Mouse (Mus musculus) CH12.LX (cell line): Measurements from ENCODE around the gene Abhd12. TPM values are rescaled to one million over a fixed set of nuclear protein-coding genes. Genes with fewer than 3 reads are reported as not detected.

Source experiments
- DNase-seq: peaks from one replicate; pipeline ENCODE4 v3.0.0-alpha.2; 2013; ENCODE audit errors: extremely low read depth
- H3K27ac ChIP-seq: 2 replicates; pipeline ENCODE4 v1.5.1; 2012; ENCODE audit warnings: low read depth, mild to moderate bottlenecking, control low read depth, moderate library complexity; ENCODE audit not compliant: insufficient read depth
- H3K27me3 ChIP-seq: replicated peaks from 2 replicates; pipeline ENCODE3; 2012; ENCODE audit warnings: inconsistent platforms
- H3K36me3 ChIP-seq, 2 experiments: replicated peaks in 1 of 2; 2 replicates each; pipeline versions ENCODE3 to v1.6.1; 2012; ENCODE audit warnings: inconsistent platforms in 1 of 2, low read length in 1 of 2, mild to moderate bottlenecking in 1 of 2, mixed read lengths in 1 of 2, moderate library complexity in 1 of 2; ENCODE audit not compliant: control insufficient read depth in 1 of 2, insufficient read depth in 1 of 2
- H3K4me1 ChIP-seq, 2 experiments: 2 replicates each; pipeline ENCODE4 v1.6.1; 2012; ENCODE audit warnings: inconsistent platforms in 1 of 2, moderate library complexity in 1 of 2; ENCODE audit not compliant: insufficient read depth in 2 of 2, control insufficient read depth in 1 of 2
- H3K4me2 ChIP-seq: 2 replicates; pipeline ENCODE4 v1.6.1; 2012; ENCODE audit warnings: low read depth, mild to moderate bottlenecking, control low read depth; ENCODE audit not compliant: poor library complexity, insufficient read depth, severe bottlenecking
- H3K4me3 ChIP-seq, 3 experiments: fragments of 150-350 bp in 1 of 3; sonication (generic) in 1 of 3; replicated peaks in 1 of 3; 2 replicates each; pipeline versions ENCODE3 to v1.5.1; 2011 to 2012; ENCODE audit warnings: low read depth in 2 of 3, low read length in 2 of 3, mild to moderate bottlenecking in 2 of 3, moderate library complexity in 2 of 3, control low read depth in 1 of 3, improper control_type of control experiment in 1 of 3, inconsistent platforms in 1 of 3, mixed read lengths in 1 of 3; ENCODE audit not compliant: poor library complexity in 1 of 3
- H3K79me2 ChIP-seq: replicated peaks from 2 replicates; pipeline ENCODE4 v1.6.1; 2012; ENCODE audit warnings: mild to moderate bottlenecking, moderate library complexity; ENCODE audit not compliant: control insufficient read depth, poor library complexity, insufficient read depth, severe bottlenecking; ENCODE audit errors: extremely low read depth
- H3K9ac ChIP-seq: 2 replicates; pipeline ENCODE4 v1.6.1; 2012; ENCODE audit warnings: low read depth, mild to moderate bottlenecking, control low read depth, moderate library complexity; ENCODE audit not compliant: insufficient read depth
- H3K9me3 ChIP-seq: replicated peaks from 2 replicates; pipeline ENCODE3; 2012; ENCODE audit warnings: low read length, inconsistent platforms, mixed read lengths
- BHLHE40 ChIP-seq: IDR thresholded peaks from 2 replicates; pipeline ENCODE4 v1.6.1; 2011; ENCODE audit warnings: mild to moderate bottlenecking, low read depth, low read length, improper control_type of control experiment
- CHD1 ChIP-seq: IDR thresholded peaks from 2 replicates; pipeline ENCODE4 v1.6.1; 2012; ENCODE audit warnings: low read depth, low read length, improper control_type of control experiment, inconsistent platforms
- CHD2 ChIP-seq: IDR thresholded peaks from 2 replicates; pipeline ENCODE4 v1.6.1; 2011; ENCODE audit warnings: low read length, improper control_type of control experiment
- CTCF ChIP-seq, 2 experiments: IDR thresholded peaks in 1 of 2; conservative IDR thresholded peaks in 1 of 2; 2 replicates each; pipeline ENCODE4 v1.5.1; 2011 to 2012; ENCODE audit warnings: low read depth in 2 of 2, low read length in 2 of 2, improper control_type of control experiment in 1 of 2, inconsistent platforms in 1 of 2, mild to moderate bottlenecking in 1 of 2, moderate library complexity in 1 of 2
- E2F4 ChIP-seq: IDR thresholded peaks from 2 replicates; pipeline ENCODE4 v1.6.1; 2011; ENCODE audit warnings: low read depth, low read length, improper control_type of control experiment; ENCODE audit not compliant: insufficient replicate concordance
- ELF1 ChIP-seq: IDR thresholded peaks from 2 replicates; pipeline ENCODE4 v1.6.1; 2014; ENCODE audit warnings: low read depth, mild to moderate bottlenecking, inconsistent platforms, low read length, improper control_type of control experiment
- EP300 ChIP-seq: IDR thresholded peaks from 2 replicates; pipeline ENCODE4 v1.6.1; 2011; ENCODE audit warnings: low read length, improper control_type of control experiment
- ETS1 ChIP-seq: conservative IDR thresholded peaks from 2 replicates; pipeline ENCODE4 v1.6.1; 2012; ENCODE audit warnings: low read depth, mild to moderate bottlenecking, inconsistent platforms, low read length, improper control_type of control experiment, moderate library complexity
- GABPA ChIP-seq: IDR thresholded peaks from 2 replicates; pipeline ENCODE4 v1.6.1; 2012; ENCODE audit warnings: low read depth, low read length, improper control_type of control experiment, inconsistent platforms; ENCODE audit not compliant: insufficient replicate concordance
- HCFC1 ChIP-seq: IDR thresholded peaks from 2 replicates; pipeline ENCODE4 v1.6.1; 2012; ENCODE audit warnings: low read depth, mild to moderate bottlenecking, inconsistent platforms, low read length, improper control_type of control experiment
- IRF4 ChIP-seq: IDR thresholded peaks from 2 replicates; pipeline ENCODE4 v1.6.1; 2014; ENCODE audit warnings: low read depth, mild to moderate bottlenecking, inconsistent platforms, low read length, improper control_type of control experiment
- JUN ChIP-seq: IDR thresholded peaks from 2 replicates; pipeline ENCODE4 v1.6.1; 2011; ENCODE audit warnings: low read depth, mild to moderate bottlenecking, low read length, improper control_type of control experiment, moderate library complexity; ENCODE audit not compliant: insufficient read depth
- JUND ChIP-seq: conservative IDR thresholded peaks from 2 replicates; pipeline ENCODE4 v1.6.1; 2011; ENCODE audit warnings: low read depth, low read length, improper control_type of control experiment
- KAT2A ChIP-seq: IDR thresholded peaks from 2 replicates; pipeline ENCODE4 v1.6.1; 2012; ENCODE audit warnings: low read length, improper control_type of control experiment, inconsistent platforms; ENCODE audit not compliant: insufficient replicate concordance
- MAFK ChIP-seq: IDR thresholded peaks from 2 replicates; pipeline ENCODE4 v1.6.1; 2011; ENCODE audit warnings: low read length, improper control_type of control experiment; ENCODE audit not compliant: insufficient replicate concordance
- MAX ChIP-seq: IDR thresholded peaks from 2 replicates; pipeline ENCODE4 v1.6.1; 2011; ENCODE audit warnings: low read length, improper control_type of control experiment
- MAZ ChIP-seq: IDR thresholded peaks from 2 replicates; pipeline ENCODE4 v1.6.1; 2012; ENCODE audit warnings: low read depth, mild to moderate bottlenecking, inconsistent platforms, low read length, improper control_type of control experiment, moderate library complexity
- MEF2A ChIP-seq: IDR thresholded peaks from 2 replicates; pipeline ENCODE4 v1.6.1; 2014; ENCODE audit warnings: low read depth, mild to moderate bottlenecking, inconsistent platforms, low read length, improper control_type of control experiment, borderline replicate concordance
- MXI1 ChIP-seq: IDR thresholded peaks from 2 replicates; pipeline ENCODE4 v1.6.1; 2011; ENCODE audit warnings: mild to moderate bottlenecking, low read depth, low read length, improper control_type of control experiment
- MYC ChIP-seq: IDR thresholded peaks from 2 replicates; pipeline ENCODE4 v1.6.1; 2011; ENCODE audit warnings: low read depth, mild to moderate bottlenecking, improper control_type of control experiment, low read length
- NELFE ChIP-seq: IDR thresholded peaks from 2 replicates; pipeline ENCODE4 v1.6.1; 2011; ENCODE audit warnings: low read depth, low read length, improper control_type of control experiment
- NRF1 ChIP-seq: IDR thresholded peaks from 2 replicates; pipeline ENCODE4 v1.6.1; 2014; ENCODE audit warnings: low read depth, mild to moderate bottlenecking, inconsistent platforms, low read length, improper control_type of control experiment, moderate library complexity
- PAX5 ChIP-seq: IDR thresholded peaks from 2 replicates; pipeline ENCODE4 v1.6.1; 2012; ENCODE audit warnings: low read length, inconsistent platforms, mixed read lengths
- POLR2A ChIP-seq: IDR thresholded peaks from 2 replicates; pipeline ENCODE4 v1.6.1; 2011; ENCODE audit warnings: low read depth, mild to moderate bottlenecking, improper control_type of control experiment, low read length
- POLR2AphosphoS2 ChIP-seq: IDR thresholded peaks from 2 replicates; pipeline ENCODE4 v1.6.1; 2011; ENCODE audit warnings: low read depth, low read length, improper control_type of control experiment
- RAD21 ChIP-seq: IDR thresholded peaks from 2 replicates; pipeline ENCODE4 v1.6.1; 2011; ENCODE audit warnings: low read depth, mild to moderate bottlenecking, low read length, improper control_type of control experiment, moderate library complexity
- RCOR1 ChIP-seq: conservative IDR thresholded peaks from 2 replicates; pipeline ENCODE4 v1.6.1; 2012; ENCODE audit warnings: low read depth, mild to moderate bottlenecking, inconsistent platforms, low read length, improper control_type of control experiment
- SIN3A ChIP-seq: IDR thresholded peaks from 2 replicates; pipeline ENCODE4 v1.6.1; 2012; ENCODE audit warnings: low read length, improper control_type of control experiment, inconsistent platforms
- SMC3 ChIP-seq: IDR thresholded peaks from 2 replicates; pipeline ENCODE4 v1.6.1; 2011; ENCODE audit warnings: low read depth, low read length, improper control_type of control experiment
- TBP ChIP-seq: conservative IDR thresholded peaks from 2 replicates; pipeline ENCODE4 v1.6.1; 2011; ENCODE audit warnings: low read depth, low read length, improper control_type of control experiment
- TCF12 ChIP-seq: IDR thresholded peaks from 2 replicates; pipeline ENCODE4 v1.6.1; 2014; ENCODE audit warnings: low read depth, mild to moderate bottlenecking, inconsistent platforms, low read length, improper control_type of control experiment
- UBTF ChIP-seq: IDR thresholded peaks from 2 replicates; pipeline ENCODE4 v1.6.1; 2012; ENCODE audit warnings: low read depth, mild to moderate bottlenecking, inconsistent platforms, low read length, improper control_type of control experiment, moderate library complexity
- USF1 ChIP-seq: IDR thresholded peaks from 2 replicates; pipeline ENCODE4 v1.6.1; 2014; ENCODE audit warnings: low read depth, mild to moderate bottlenecking, inconsistent platforms, low read length, improper control_type of control experiment
- USF2 ChIP-seq: conservative IDR thresholded peaks from 2 replicates; pipeline ENCODE4 v1.6.1; 2011; ENCODE audit warnings: low read depth, low read length, improper control_type of control experiment
- ZC3H11A ChIP-seq: IDR thresholded peaks from 2 replicates; pipeline ENCODE4 v1.6.1; 2012; ENCODE audit warnings: low read depth, mild to moderate bottlenecking, inconsistent platforms, low read length, improper control_type of control experiment
- ZKSCAN1 ChIP-seq: IDR thresholded peaks from 2 replicates; pipeline ENCODE4 v1.6.1; 2012; ENCODE audit warnings: low read depth, inconsistent platforms, low read length, improper control_type of control experiment, borderline replicate concordance
- ZMIZ1 ChIP-seq: IDR thresholded peaks from 2 replicates; pipeline ENCODE4 v1.6.1; 2012; ENCODE audit warnings: low read depth, mild to moderate bottlenecking, inconsistent platforms, low read length, improper control_type of control experiment
- ZNF384 ChIP-seq: IDR thresholded peaks from 2 replicates; pipeline ENCODE4 v1.6.1; 2012; ENCODE audit warnings: low read depth, low read length, improper control_type of control experiment, inconsistent platforms
- dilution Hi-C: fragments of 300-500 bp; cut with MboI; formaldehyde crosslinking; loops from 2 replicates; pipeline ENCODE4 v1.14.3; 2020; ENCODE audit warnings: low sequenced_read_pairs; ENCODE audit not compliant: extremely low pct_unique_long_range_greater_than_20kb, extremely low pct_ligation_motif_present
- in situ Hi-C: fragments of 300-500 bp; cut with MboI; formaldehyde crosslinking; loops from 3 replicates; pipeline ENCODE4 v1.14.3; 2019; ENCODE audit warnings: low sequenced_read_pairs, low pct_ligation_motif_present, low pct_unique_long_range_greater_than_20kb, mixed read lengths
- polyA plus RNA-seq: library from polyadenylated mRNA; unstranded; fragments of >175 nt; gene quantifications from 2 replicates; pipeline ENCODE4 v1.2.1, GENCODE M21; 2012; ENCODE audit warnings: low read depth; ENCODE audit not compliant: insufficient read length
- total RNA-seq, 2 experiments: library from RNA; depleted of rRNA; stranded (reverse); fragments of 300-350 nt in 1 of 2; fragments of >200 nt in 1 of 2; gene quantifications; 2 replicates each; pipeline ENCODE4 v1.2.3; 2012 to 2014

Abhd12 gene
- 43.6 and 45.5 TPM in 2 replicates for total RNA-seq (2012; rRNA removed)
- total RNA-seq (2014; rRNA removed) = 51.5 and 51.9 TPM in 2 replicates
- 45.7 and 51.3 TPM in 2 replicates for polyA plus RNA-seq

DNA sequence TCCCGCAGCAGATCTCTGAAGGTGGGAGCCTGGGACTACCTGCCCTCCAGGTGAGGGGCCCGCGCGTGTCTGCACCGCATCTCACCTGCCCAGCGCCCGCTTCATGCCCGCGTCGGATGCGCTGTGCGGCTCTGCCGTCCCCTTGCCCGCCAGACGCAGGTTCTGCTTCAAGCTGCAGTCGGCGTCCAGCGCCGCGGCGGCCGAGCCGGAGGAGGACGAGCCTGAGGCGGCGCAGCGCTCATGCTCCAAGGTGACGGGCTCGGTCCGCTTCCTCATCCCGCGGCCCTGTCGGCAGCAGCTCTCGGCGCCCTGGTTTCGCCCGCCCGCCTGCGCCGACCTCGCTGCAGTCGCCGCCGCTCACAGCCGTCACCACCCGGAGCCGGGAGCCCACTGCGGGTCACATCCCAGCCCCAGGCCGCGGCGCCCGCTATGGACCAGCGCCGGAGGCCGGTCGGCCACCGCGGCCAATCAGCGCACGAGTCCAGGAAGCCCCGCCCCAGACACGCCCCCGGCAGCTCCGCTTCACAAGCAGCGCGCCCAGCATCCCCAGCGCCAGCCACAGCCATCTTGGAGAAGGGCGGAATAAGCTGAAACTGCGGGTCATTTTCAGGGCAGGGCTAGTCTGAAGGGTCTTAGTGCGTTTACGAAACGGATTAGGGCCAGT is at the start of gene Abhd12:
TSS of gene Abhd12 (minus strand) at position 470 of the 664 bp plus-strand sequence.
- no peaks in the 10 kb centered on the region for H3K9me3 ChIP-seq
- in situ Hi-C loops = no loop called here
- peaks cover 2% of the 10 kb centered on the region; the same call in 1 of the 2 replicates for H3K79me2 ChIP-seq
- peak within 1 kb of the TSS; percentile 68 for H3K9ac ChIP-seq
- H3K4me1 ChIP-seq = peaks cover 3 to 22% of the 10 kb centered on the region in 2 experiments; a peak in 3 of 4 replicates
- H3K4me2 ChIP-seq = peak within 1 kb of the TSS; percentile 88
- peak within 1 kb of the TSS; percentile 50 for H3K27ac ChIP-seq
- dilution Hi-C loops = no loop called here
- no peaks in the 10 kb centered on the region for H3K27me3 ChIP-seq
- peak; percentile 90 for TF ChIP-seq POLR2A
- TF ChIP-seq RCOR1 = no peak; the same call in 1 of the 2 replicates
- TF ChIP-seq ZNF384 = no peak
- TF ChIP-seq TCF12 = peak; percentile 82
- TF ChIP-seq USF2 = no peak
- TF ChIP-seq IRF4 = peak; percentile 51
- TF ChIP-seq RAD21 = no peak
- TF ChIP-seq CTCF (conservative IDR thresholded peaks at IDR 0.05 in 1 of 2, IDR thresholded peaks at IDR 0.05 in 1 of 2; ENCODE audit: low read depth in 2 of 2, low read length in 2 of 2) = no peak
- no peak for TF ChIP-seq ZC3H11A
- TF ChIP-seq SIN3A = peak; percentile 84
- TF ChIP-seq MAFK = no peak
- peak; percentile 71 for TF ChIP-seq POLR2AphosphoS2
- TF ChIP-seq MAX = peak; percentile 57; the same call in 1 of the 2 replicates
- peak; percentile 79 for TF ChIP-seq MAZ
- TF ChIP-seq BHLHE40 = no peak
- no peak; the same call in 1 of the 2 replicates for TF ChIP-seq GABPA
- peak; percentile 61 for TF ChIP-seq ZMIZ1
- peak; percentile 71; the same call in 1 of the 2 replicates for TF ChIP-seq NELFE
- TF ChIP-seq UBTF = peak; percentile 96
- no peak for TF ChIP-seq CHD1
- TF ChIP-seq JUN = no peak
- TF ChIP-seq PAX5 = no peak
- no peak for TF ChIP-seq EP300
- no peak for TF ChIP-seq ZKSCAN1
- TF ChIP-seq HCFC1 = peak; percentile 92
- TF ChIP-seq USF1 = no peak
- peak; percentile 82; the same call in 1 of the 2 replicates for TF ChIP-seq KAT2A
- no peak for TF ChIP-seq JUND
- TF ChIP-seq TBP = peak; percentile 56; the same call in 1 of the 2 replicates
- peak; percentile 71 for TF ChIP-seq NRF1
- TF ChIP-seq ELF1 = peak; percentile 99
- no peak for TF ChIP-seq ETS1
- no peak for TF ChIP-seq MXI1
- peak; percentile 11; the same call in 1 of the 2 replicates for TF ChIP-seq CHD2
- TF ChIP-seq MEF2A = peak; percentile 79; the same call in 1 of the 2 replicates
- TF ChIP-seq E2F4 = no peak
- TF ChIP-seq SMC3 = no peak
- TF ChIP-seq MYC = 0 out of 2 replicates have a peak, but pooled peaks have one; percentile 49
- TF ChIP-seq, all 38 proteins: peak for 18
- DNase-seq = peak; percentile 95
- peak within 1 kb of the TSS; percentile 81 to 97 (median 88) for H3K4me3 ChIP-seq
- H3K36me3 ChIP-seq = peaks cover 2 to 14% of the 10 kb centered on the region in 2 experiments
